ENCODE assay signal across 10 mouse cellular contexts in the genomic region with DNA sequence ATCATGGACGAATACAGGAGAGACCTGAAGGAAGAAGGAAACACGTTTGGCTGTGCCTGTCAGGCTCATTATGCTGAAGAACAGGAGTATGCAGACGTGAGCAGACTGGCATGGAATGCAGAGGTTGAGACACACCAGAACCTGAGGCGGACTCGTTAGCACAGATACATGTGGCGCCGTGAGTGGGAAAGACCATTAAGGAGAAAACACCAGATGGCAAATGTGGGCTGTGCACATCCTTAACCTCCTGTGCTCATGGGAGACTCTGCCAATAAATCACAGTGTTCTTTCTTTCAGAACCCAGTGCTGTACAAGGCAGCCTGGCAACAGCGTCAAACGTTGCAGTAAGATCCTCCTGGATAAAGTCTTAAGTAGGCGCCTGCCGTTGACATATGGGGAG. TPM values are rescaled to one million over a fixed set of nuclear protein-coding genes. Genes with fewer than 3 reads are reported as not detected.
A peak's percentile ranks its signal among the peaks of the same experiment; 100 is the strongest.
DNase-seq lines count a peak whose midpoint lies in the region; ATAC-seq lines count a peak whose summit lies in the region.
"Had no signal": no experiment of that assay in that cellular context is flagged by ENCODE, and none has a peak within 500 bp of the region (broad histone marks: within the 10 kb centered on the region; RNA-seq: fewer than 3 reads in every experiment).

No protein-coding gene starts in this region.

- ATAC-seq in midbrain, embryonic 14.5 days (ENCODE audit: low FRiP score, low TSS enrichment): no peak
- no peak for ATAC-seq in midbrain, embryonic 13.5 days
- peak; percentile 89 for ATAC-seq in forebrain, embryonic 14.5 days

- no peaks in the 10 kb centered on the region for H3K27me3 ChIP-seq in midbrain, embryonic 14.5 days (ENCODE audit: control insufficient read depth, insufficient read depth, low read length)
- no peaks in the 10 kb centered on the region for H3K27me3 ChIP-seq in midbrain, embryonic 13.5 days
- no peaks in the 10 kb centered on the region for H3K27me3 ChIP-seq in forebrain, embryonic 14.5 days (replicated peaks; ENCODE audit: control insufficient read depth, insufficient read depth, low read length)

- H3K4me2 ChIP-seq in midbrain, embryonic 14.5 days (ENCODE audit: low read length): no peak overlapping the region
- no peak overlapping the region for H3K4me2 ChIP-seq in midbrain, embryonic 13.5 days (replicated peaks)
- no peak overlapping the region for H3K4me2 ChIP-seq in forebrain, embryonic 14.5 days (ENCODE audit: low read length)

- H3K36me3 ChIP-seq in midbrain, embryonic 14.5 days (ENCODE audit: control insufficient read depth, insufficient read depth, low read length): no peaks in the 10 kb centered on the region
- no peaks in the 10 kb centered on the region for H3K36me3 ChIP-seq in midbrain, embryonic 13.5 days
- no peaks in the 10 kb centered on the region for H3K36me3 ChIP-seq in forebrain, embryonic 14.5 days (ENCODE audit: control insufficient read depth, insufficient read depth, low read length)
- H3K36me3 ChIP-seq: G1E had no signal

- no peak overlapping the region for H3K9ac ChIP-seq in midbrain, embryonic 14.5 days (replicated peaks; ENCODE audit: low read length)
- H3K9ac ChIP-seq in midbrain, embryonic 13.5 days (replicated peaks): no peak overlapping the region
- H3K9ac ChIP-seq in forebrain, embryonic 14.5 days (ENCODE audit: low read length): no peak overlapping the region

- no peaks in the 10 kb centered on the region for H3K4me1 ChIP-seq in midbrain, embryonic 14.5 days (ENCODE audit: control insufficient read depth, insufficient read depth, low read length)
- 0 out of 2 replicates have a peak, but pooled peaks cover 6% of the 10 kb centered on the region for H3K4me1 ChIP-seq in midbrain, embryonic 13.5 days (replicated peaks)
- 0 out of 2 replicates have a peak, but pooled peaks cover 3% of the 10 kb centered on the region for H3K4me1 ChIP-seq in forebrain, embryonic 14.5 days (ENCODE audit: control insufficient read depth, insufficient read depth, low read length)

- H3K9me3 ChIP-seq in midbrain, embryonic 14.5 days (ENCODE audit: control insufficient read depth, low read length): no peaks in the 10 kb centered on the region
- no peaks in the 10 kb centered on the region for H3K9me3 ChIP-seq in midbrain, embryonic 13.5 days
- H3K9me3 ChIP-seq in forebrain, embryonic 14.5 days (replicated peaks; ENCODE audit: control insufficient read depth, low read length): no peaks in the 10 kb centered on the region
- H3K9me3 ChIP-seq: G1E had no signal

- DNase-seq in midbrain, embryonic 14.5 days: peak; percentile 10
- peak; percentile 76 for DNase-seq in forebrain, embryonic 14.5 days (ENCODE audit: low spot score)
- peak; percentile 50 to 69 for DNase-seq in left cerebral cortex, adult 18-20 months (ENCODE audit: low spot score in 2 of 2)
- peak; percentile 81 for DNase-seq in telencephalon, adult 2 months (ENCODE audit: low read depth, low spot score)
- no peak for DNase-seq in lung, postnatal 14 days
- DNase-seq in spleen, adult 12 weeks (ENCODE audit: low spot score): no peak
- DNase-seq: kidney, postnatal 10 days; lung, postnatal 4 days had no signal

- 80% methylated on average over 11 of the region's 11 CpGs for WGBS in midbrain, embryonic 14.5 days
- 75% methylated on average over 11 of the region's 11 CpGs for WGBS in midbrain, embryonic 13.5 days
- WGBS in forebrain, embryonic 14.5 days: 39% methylated on average over 11 of the region's 11 CpGs

- H3K4me3 ChIP-seq in midbrain, embryonic 14.5 days (replicated peaks; ENCODE audit: low read depth, low read length): no peak overlapping the region
- no peak overlapping the region for H3K4me3 ChIP-seq in midbrain, embryonic 13.5 days (replicated peaks)
- no peak overlapping the region for H3K4me3 ChIP-seq in forebrain, embryonic 14.5 days (ENCODE audit: low read depth, low read length)

- 0 out of 2 replicates have a peak overlapping the region, but pooled peaks have one; percentile 8 for H3K27ac ChIP-seq in midbrain, embryonic 14.5 days (replicated peaks; ENCODE audit: low read depth, low read length)
- no peak overlapping the region for H3K27ac ChIP-seq in midbrain, embryonic 13.5 days
- H3K27ac ChIP-seq in forebrain, embryonic 14.5 days (ENCODE audit: low read depth, low read length): 0 out of 2 replicates have a peak overlapping the region, but pooled peaks have one; percentile 21

RNA-seq across cellular contexts. Expression of a gene that starts 20.7 kb away (rescaled TPM):
- polyA plus RNA-seq in midbrain, embryonic 14.5 days (2014; fragmentation: Nextera tagmentation; extraction: Ambion mirVana): not detected in 2 replicates
- not detected in 2 replicates for polyA plus RNA-seq in midbrain, embryonic 13.5 days (2015; fragmentation: Nextera tagmentation; extraction: Ambion mirVana)
- polyA plus RNA-seq in forebrain, embryonic 14.5 days (2014; fragmentation: Nextera tagmentation; extraction: Ambion mirVana): not detected in 2 replicates
- not detected for total RNA-seq in left cerebral cortex, adult 18-20 months (2021)
- total RNA-seq: G1E had no signal
- polyA plus RNA-seq: G1E had no signal

Comparison
In these comparisons a context has a peak if more than half of its experiments do, and no peak if none do; other contexts are left out.
1. DNase-seq: peak in midbrain, embryonic 14.5 days (single experiment), forebrain, embryonic 14.5 days (single experiment), left cerebral cortex, adult 18-20 months (2 of 2) and telencephalon, adult 2 months (single experiment); none in lung, postnatal 14 days (single experiment) and spleen, adult 12 weeks (single experiment).